Mouse (Mus musculus) intestine, postnatal 0 days (tissue): Measurements from ENCODE around the gene Sel1l3. TPM values are rescaled to one million over a fixed set of nuclear protein-coding genes. Genes with fewer than 3 reads are reported as not detected.

Source experiments
- ATAC-seq: fragments of 200-750 bp; cut with Nextera tagmentation; 2 replicates; pipeline ENCODE4 v1.8.0; 2017; ENCODE audit warnings: mild to moderate bottlenecking, moderate TSS enrichment, moderate library complexity
- H3K27ac ChIP-seq: fragments of 300-500 bp; sonication (generic); 2 replicates; pipeline ENCODE4 v1.5.1; 2014; ENCODE audit warnings: mild to moderate bottlenecking, low read depth, low read length, moderate library complexity
- H3K27me3 ChIP-seq: fragments of 300-500 bp; sonication (generic); replicated peaks from 2 replicates; pipeline ENCODE4 v1.6.1; 2014; ENCODE audit warnings: low read length, mixed read lengths; ENCODE audit not compliant: control insufficient read depth, insufficient read depth
- H3K36me3 ChIP-seq: fragments of 300-500 bp; sonication (generic); 2 replicates; pipeline ENCODE4 v1.6.1; 2014; ENCODE audit warnings: mild to moderate bottlenecking, moderate library complexity; ENCODE audit not compliant: control insufficient read depth, insufficient read depth
- H3K4me1 ChIP-seq: fragments of 300-500 bp; sonication (generic); replicated peaks from 2 replicates; pipeline ENCODE4 v1.6.1; 2014; ENCODE audit warnings: antibody characterized with exemption, low read length, mixed read lengths; ENCODE audit not compliant: control insufficient read depth, insufficient read depth
- H3K4me2 ChIP-seq: fragments of 300-500 bp; sonication (generic); replicated peaks from 2 replicates; pipeline ENCODE4 v1.6.1; 2014; ENCODE audit warnings: low read depth, mild to moderate bottlenecking, moderate library complexity
- H3K4me3 ChIP-seq: fragments of 300-500 bp; sonication (generic); 2 replicates; pipeline ENCODE4 v1.5.1; 2014; ENCODE audit warnings: low read depth, low read length
- H3K9ac ChIP-seq: fragments of 300-500 bp; sonication (generic); 2 replicates; pipeline ENCODE4 v1.6.1; 2014; ENCODE audit warnings: mild to moderate bottlenecking, low read depth, low read length
- H3K9me3 ChIP-seq: fragments of 300-500 bp; sonication (generic); 2 replicates; pipeline ENCODE4 v1.6.1; 2016; ENCODE audit warnings: mixed run types; ENCODE audit not compliant: control insufficient read depth
- CTCF ChIP-seq: sonication (generic); IDR thresholded peaks from 2 replicates; pipeline ENCODE4 v1.5.1; 2016; ENCODE audit warnings: low read depth, mild to moderate bottlenecking, control low read depth, antibody characterized with exemption, moderate library complexity
- WGBS: fragments of 180-500 bp; shearing (Covaris S2); extraction: QIAGEN DNeasy Blood & Tissue Kit; methylation state at CpG from one replicate; pipeline ENCODE4 v1.1.7; 2014; 5-methylcytosine and 5-hydroxymethylcytosine counted together
- polyA plus RNA-seq: library from polyadenylated mRNA; unstranded; fragments of >200 nt; fragmentation: Nextera tagmentation; extraction: Ambion mirVana; gene quantifications from 2 replicates; pipeline ENCODE4 v1.2.1, GENCODE M21; 2015

Sel1l3 gene
- polyA plus RNA-seq, 1 experiment from 2014 or later: 16.2 TPM

DNA sequence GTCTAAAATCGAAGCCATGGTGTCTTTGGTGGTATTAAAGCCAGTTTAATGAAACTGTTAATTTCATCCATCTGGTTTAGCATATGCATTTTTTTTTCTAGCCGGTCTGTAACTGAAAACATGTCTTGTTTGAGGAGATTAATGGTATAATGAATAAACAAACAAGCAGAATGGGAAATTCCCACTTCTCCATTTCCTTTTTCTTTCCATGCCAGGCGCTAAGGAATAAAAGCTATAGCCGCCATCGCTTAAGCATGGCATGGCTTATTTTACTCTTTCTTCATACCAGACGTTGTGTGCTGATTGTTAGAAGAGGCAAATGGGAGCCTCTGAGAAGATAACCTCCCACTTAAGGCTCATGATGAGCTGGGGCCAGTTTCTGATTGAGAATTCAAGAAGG lies 53.5 kb downstream of the Sel1l3 start:
- no peaks in the 10 kb centered on the region for H3K27me3 ChIP-seq
- no peak for TF ChIP-seq CTCF
- H3K4me1 ChIP-seq: no peaks in the 10 kb centered on the region
- ATAC-seq: no peak
- H3K4me3 ChIP-seq: no peak overlapping the region
- no peaks in the 10 kb centered on the region for H3K9me3 ChIP-seq
- 82% methylated on average over 6 of the region's 6 CpGs for WGBS
- H3K27ac ChIP-seq: no peak overlapping the region
- H3K36me3 ChIP-seq: 0 out of 2 replicates have a peak, but pooled peaks cover 3% of the 10 kb centered on the region
- H3K9ac ChIP-seq: no peak overlapping the region
- no peak overlapping the region for H3K4me2 ChIP-seq

DNA sequence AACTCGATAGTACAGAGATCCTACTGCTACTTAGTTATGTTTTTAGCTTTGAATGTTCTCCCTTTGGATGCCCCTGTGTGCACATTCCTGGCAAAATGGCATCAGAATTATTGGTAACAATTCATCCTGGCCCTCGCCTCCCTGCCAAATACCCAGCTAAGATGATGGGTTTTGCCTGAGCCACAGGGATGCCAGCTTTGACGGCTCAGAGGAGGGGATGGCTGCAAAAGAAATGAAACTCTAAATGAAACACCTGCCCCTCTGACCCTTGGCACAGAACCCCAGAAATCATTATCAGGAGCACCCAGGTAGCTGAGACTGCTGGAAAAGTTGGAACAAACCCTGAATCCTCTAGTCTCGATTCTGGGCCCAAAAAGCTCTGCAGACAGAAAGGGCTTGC lies 54.1 kb downstream of the Sel1l3 start:
- H3K4me1 ChIP-seq: no peaks in the 10 kb centered on the region
- 82% methylated on average over 4 of the region's 4 CpGs for WGBS

DNA sequence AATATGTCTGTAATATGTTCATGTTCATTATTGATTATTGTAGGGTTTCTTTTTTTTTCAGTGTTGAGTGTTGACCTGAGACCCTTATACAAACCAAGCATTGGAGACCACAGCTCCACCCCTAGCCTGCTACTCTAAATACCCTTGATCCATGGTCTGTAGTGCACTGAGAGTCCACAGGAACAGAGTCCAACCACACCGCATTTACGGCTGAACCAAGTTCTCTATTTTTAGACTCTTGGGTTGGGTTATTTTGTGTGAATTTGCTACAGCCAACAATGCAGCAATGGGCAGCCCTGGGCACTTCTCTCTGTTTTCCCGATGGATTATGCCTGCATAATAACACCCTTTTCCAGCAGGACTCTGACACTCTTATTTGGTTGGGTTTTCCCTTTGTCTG lies 54.6 kb downstream of the Sel1l3 start:
- Histone ChIP-seq H3K9me3 (no peaks in the 10 kb centered on the region), H3K4me1 (no peaks in the 10 kb centered on the region), H3K36me3 (no peaks in the 10 kb centered on the region; the same call in 1 of the 2 replicates), H3K9ac (no peak overlapping the region), H3K27me3 (no peaks in the 10 kb centered on the region), H3K27ac (no peak overlapping the region), H3K4me3 (no peak overlapping the region), H3K4me2 (no peak overlapping the region)
- no peak for TF ChIP-seq CTCF
- no peak for ATAC-seq
- WGBS: 76% methylated on average over 3 of the region's 3 CpGs

More for the DNA sequence above, 54.1 kb downstream of the Sel1l3 start:
- H3K9ac ChIP-seq: no peak overlapping the region
- no peaks in the 10 kb centered on the region for H3K9me3 ChIP-seq
- H3K27ac ChIP-seq: no peak overlapping the region
- H3K4me2 ChIP-seq: no peak overlapping the region
- no peak for TF ChIP-seq CTCF
- no peak overlapping the region for H3K4me3 ChIP-seq
- no peak for ATAC-seq
- no peaks in the 10 kb centered on the region for H3K36me3 ChIP-seq
- no peaks in the 10 kb centered on the region for H3K27me3 ChIP-seq

DNA sequence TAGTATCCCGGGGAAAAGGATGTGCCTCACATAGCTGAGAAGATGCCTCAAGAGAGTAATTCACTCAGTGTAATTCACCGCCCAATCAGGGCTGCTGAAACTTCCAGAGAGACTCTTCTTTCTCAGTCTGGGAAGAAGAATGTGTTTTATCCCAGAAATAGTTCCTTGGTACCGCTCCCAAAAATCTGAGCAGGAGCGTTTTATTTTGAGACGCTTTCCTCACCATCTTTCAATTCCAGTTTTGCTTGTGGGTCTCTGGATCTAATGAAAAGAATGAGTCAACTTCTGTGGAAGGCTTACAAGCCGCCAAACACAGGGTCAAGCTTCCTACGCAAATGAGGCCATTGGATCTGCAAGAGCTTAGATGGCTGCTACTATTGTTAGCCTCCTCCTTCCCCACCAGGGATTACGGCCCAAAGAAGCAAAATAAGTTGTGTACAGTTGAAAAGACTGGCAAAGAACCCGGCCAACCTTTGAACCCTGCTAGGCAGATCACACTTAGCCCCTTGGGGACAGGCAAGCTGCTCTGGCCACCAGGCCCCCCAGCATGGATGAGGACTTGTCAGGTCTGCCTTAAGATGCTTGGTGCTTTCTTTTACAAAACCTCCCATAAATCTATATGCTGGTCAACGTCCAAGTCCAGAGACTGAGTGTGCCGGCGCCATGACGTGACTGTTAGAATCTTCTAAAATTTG lies 57.6 kb downstream of the Sel1l3 start:
- Histone ChIP-seq H3K4me3 (no peak overlapping the region), H3K9me3 (no peaks in the 10 kb centered on the region), H3K36me3 (peaks cover 5% of the 10 kb centered on the region; the same call in 1 of the 2 replicates), H3K27ac (no peak overlapping the region), H3K4me1 (no peaks in the 10 kb centered on the region), H3K27me3 (no peaks in the 10 kb centered on the region), H3K9ac (no peak overlapping the region), H3K4me2 (no peak overlapping the region)
- WGBS: 85% methylated on average over 13 of the region's 13 CpGs
- no peak for TF ChIP-seq CTCF
- no peak for ATAC-seq

DNA sequence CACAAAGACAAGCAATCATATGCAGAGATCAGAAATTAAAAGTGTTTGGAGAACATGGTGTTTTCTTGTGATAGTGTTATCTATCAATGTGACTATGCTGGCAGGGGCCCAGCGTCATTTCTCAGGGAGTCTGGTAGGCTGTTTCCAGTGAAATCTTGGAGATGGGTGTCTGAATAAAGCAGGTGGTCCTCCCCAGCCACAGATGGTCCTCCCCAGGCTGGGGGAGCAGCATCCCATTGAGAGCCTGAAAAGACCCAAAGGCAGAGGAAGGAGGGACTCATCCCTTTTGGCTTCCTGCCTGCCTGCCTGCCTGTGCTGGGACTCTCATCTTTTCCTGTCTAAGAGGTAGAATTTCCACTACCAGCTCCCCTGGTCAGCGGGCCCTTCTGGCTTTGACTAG lies 59.2 kb downstream of the Sel1l3 start:
- no peaks in the 10 kb centered on the region for H3K27me3 ChIP-seq
- H3K4me1 ChIP-seq: no peaks in the 10 kb centered on the region
- WGBS: 66% methylated on average over 2 of the region's 2 CpGs
- H3K27ac ChIP-seq: no peak overlapping the region
- H3K4me3 ChIP-seq: no peak overlapping the region
- H3K4me2 ChIP-seq: no peak overlapping the region
- no peaks in the 10 kb centered on the region for H3K9me3 ChIP-seq
- peaks cover 5% of the 10 kb centered on the region; the same call in 1 of the 2 replicates for H3K36me3 ChIP-seq
- no peak overlapping the region for H3K9ac ChIP-seq
- TF ChIP-seq CTCF: no peak
- no peak for ATAC-seq

DNA sequence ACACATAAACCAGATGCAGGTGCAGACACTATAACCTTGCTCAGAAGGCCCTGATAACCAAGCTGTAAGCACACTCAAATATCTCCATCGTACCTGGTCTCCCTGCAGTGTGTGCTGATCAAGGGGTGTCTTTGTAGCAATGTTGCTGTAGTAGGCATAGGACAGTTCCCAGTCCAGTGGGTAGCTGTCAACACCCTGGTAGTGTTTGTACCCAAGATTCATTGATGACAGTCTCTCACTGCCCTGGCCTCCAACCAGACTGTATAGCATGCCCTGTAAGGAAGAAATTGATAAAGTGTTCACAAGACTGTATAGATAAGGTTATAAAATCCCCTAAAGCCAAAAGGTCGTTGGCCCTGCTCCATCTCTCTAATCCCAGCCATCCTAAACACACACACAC lies 59.6 kb downstream of the Sel1l3 start:
- Histone ChIP-seq H3K36me3 (peaks cover 5% of the 10 kb centered on the region; the same call in 1 of the 2 replicates), H3K27me3 (no peaks in the 10 kb centered on the region), H3K9ac (no peak overlapping the region), H3K4me3 (no peak overlapping the region), H3K27ac (no peak overlapping the region), H3K4me1 (no peaks in the 10 kb centered on the region), H3K9me3 (no peaks in the 10 kb centered on the region), H3K4me2 (no peak overlapping the region)
- 66% methylated on average over 2 of the region's 2 CpGs for WGBS
- TF ChIP-seq CTCF: no peak
- no peak for ATAC-seq
